Mouse (Mus musculus) hindbrain, embryonic 14.5 days (tissue): Measurements from ENCODE around the gene U90926. TPM values are rescaled to one million over a fixed set of nuclear protein-coding genes. Genes with fewer than 3 reads are reported as not detected.

Source experiments
- polyA plus RNA-seq: library from polyadenylated mRNA; unstranded; fragments of >200 nt; fragmentation: Nextera tagmentation; extraction: Ambion mirVana; gene quantifications from 2 replicates; pipeline ENCODE4 v1.2.1, GENCODE M21; 2014

The U90926 gene
- polyA plus RNA-seq, 1 experiment from 2014 or later: not detected

Other genes starting within 250 kb of the U90926 start
- 0.38 TPM in 1 of 2 replicates, not detected in the other for gene Odaph, start 227.9 kb downstream of the U90926 start, polyA plus RNA-seq
- 13.5 and 18.9 TPM in 2 replicates for gene Cdkl2, start 171.5 kb downstream of the U90926 start, polyA plus RNA-seq
- 377 and 384 TPM in 2 replicates for gene G3bp2, start 131.7 kb downstream of the U90926 start, polyA plus RNA-seq
- gene Uso1, start 77.5 kb downstream of the U90926 start, polyA plus RNA-seq: 27.4 and 30.9 TPM in 2 replicates
- gene Ppef2, start 40.9 kb upstream of the U90926 start, polyA plus RNA-seq: 0.34 and 0.84 TPM in 2 replicates
- gene Naaa, start 62.8 kb upstream of the U90926 start, polyA plus RNA-seq: 22.1 and 25.1 TPM in 2 replicates
- gene Sdad1, start 95.1 kb upstream of the U90926 start, polyA plus RNA-seq: 28.5 and 29.3 TPM in 2 replicates
- gene Cxcl9, start 112.7 kb upstream of the U90926 start, polyA plus RNA-seq: not detected in 2 replicates
- gene Art3, start 116.4 kb upstream of the U90926 start, polyA plus RNA-seq: 6.0 and 9.3 TPM in 2 replicates
- gene Cxcl10, start 133.5 kb upstream of the U90926 start, polyA plus RNA-seq: 0.24 TPM in 1 of 2 replicates, not detected in the other
- 51.5 and 59.4 TPM in 2 replicates for gene Nup54, start 219.8 kb upstream of the U90926 start, polyA plus RNA-seq